Mouse (Mus musculus) gastrocnemius, postnatal 4 days (tissue): Measurements from ENCODE around the gene Gm15107. TPM values are rescaled to one million over a fixed set of nuclear protein-coding genes. Genes with fewer than 3 reads are reported as not detected.
"Not testable (repeated sequence)": the region's sequence is repeated elsewhere in the genome, so short reads cannot be mapped to it uniquely, and the experiment has no call there.

Experiments used
- DNase-seq, 2 experiments: peaks; one replicate each; pipeline ENCODE4 v3.0.0; 2021 to 2022; ENCODE audit warnings: low spot score in 2 of 2, mixed read lengths in 2 of 2
- long read RNA-seq, 2 experiments: library from polyadenylated mRNA; stranded (forward); transcript quantifications; one replicate each; pipeline ENCODE4 v2.0.0; 2021
- total RNA-seq, 2 experiments: library from RNA; stranded (reverse); gene quantifications; 2 replicates each; pipeline ENCODE4 v1.2.3; 2021

The Gm15107 gene
- not detected for total RNA-seq
- long read RNA-seq, experiment 1: 0 reads
- long read RNA-seq, experiment 2: 0 reads

DNA sequence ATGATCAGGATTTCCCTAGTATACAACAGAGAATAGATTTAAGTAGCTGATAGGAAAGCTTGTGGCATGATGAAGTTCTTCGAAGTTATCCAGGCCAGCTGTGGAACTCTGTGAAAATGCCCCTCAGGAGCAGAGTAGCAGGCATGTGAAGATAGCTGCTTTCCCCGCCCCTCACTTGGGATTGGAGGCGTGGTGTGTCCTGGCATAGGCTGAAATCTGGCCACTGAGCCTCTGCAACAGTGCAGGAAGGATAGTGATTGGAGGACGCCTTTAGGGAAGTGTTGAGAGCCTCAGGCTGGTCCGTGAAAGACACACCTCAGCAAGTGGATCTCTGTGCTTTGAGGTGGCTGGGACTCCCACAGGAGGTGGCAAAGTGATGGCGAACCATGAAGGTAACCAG is at the start of gene Gm15107:
Gene Gm15107, plus strand, starts transcription at position 301 of the 400 bp plus-strand sequence.
- not testable (repeated sequence) for DNase-seq

Other genes starting within 250 kb of the Gm15107 start
- gene Gm15080, start 187.7 kb upstream of the Gm15107 start, total RNA-seq: not detected